Mouse (Mus musculus) C2C12 (cell line): ENCODE measurements around the gene Slc35f2.

Experiments used
- CEBPB ChIP-seq: IDR thresholded peaks from one replicate; pipeline ENCODE4 v1.6.1; 2011; ENCODE audit warnings: low read depth, mild to moderate bottlenecking, control low read depth, moderate library complexity
- CTCF ChIP-seq: IDR thresholded peaks from one replicate; pipeline ENCODE4 v1.5.1; 2011; ENCODE audit not compliant: control insufficient read depth, insufficient read depth, insufficient read length
- MAX ChIP-seq: IDR thresholded peaks from one replicate; pipeline ENCODE4 v1.6.1; 2011; ENCODE audit warnings: mild to moderate bottlenecking, control low read depth
- MYOG ChIP-seq: IDR thresholded peaks from one replicate; pipeline ENCODE4 v1.6.1; 2011; ENCODE audit not compliant: control insufficient read depth, insufficient read length; ENCODE audit errors: extremely low read depth
- USF1 ChIP-seq: IDR thresholded peaks from one replicate; pipeline ENCODE4 v1.6.1; 2011; ENCODE audit warnings: low read depth, mild to moderate bottlenecking, control low read depth, moderate library complexity

- TF ChIP-seq USF1 (no peak), CTCF (no peak), MYOG (no peak), MAX (no peak), CEBPB (no peak)
Observed at GRCm38 (mm10) chr9:53750899-53751298, 20.4 kb upstream of the Slc35f2 start.
